Mouse (Mus musculus) kidney, postnatal 25 days (tissue): ENCODE measurements around the gene Kcnip3.

ENCODE experiments used
- DNase-seq, 2 experiments: peaks; one replicate each; pipeline ENCODE4 v3.0.0; 2021; ENCODE audit warnings: mixed read lengths in 2 of 2

Gene Kcnip3

DNA sequence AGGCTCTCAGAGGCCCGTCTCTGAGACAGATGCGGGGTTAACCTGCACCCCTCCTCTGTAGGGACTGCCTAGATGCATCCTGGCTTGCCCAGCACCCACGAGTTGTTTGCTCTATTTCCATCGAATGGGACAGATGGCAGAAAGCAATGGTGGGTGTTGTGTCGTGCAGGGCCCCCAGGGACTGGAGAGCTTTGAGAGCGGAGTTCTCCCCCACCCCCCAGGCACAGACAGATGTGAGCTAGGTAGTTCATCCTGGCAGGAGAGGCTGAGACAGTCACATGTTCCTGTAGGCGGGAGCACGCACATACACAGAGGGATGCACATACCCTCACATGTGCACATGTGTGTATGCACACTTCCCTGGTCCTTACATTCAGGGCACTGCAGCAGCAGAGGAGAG, 4.8 kb downstream of the Kcnip3 start:
- DNase-seq: no peak

DNA sequence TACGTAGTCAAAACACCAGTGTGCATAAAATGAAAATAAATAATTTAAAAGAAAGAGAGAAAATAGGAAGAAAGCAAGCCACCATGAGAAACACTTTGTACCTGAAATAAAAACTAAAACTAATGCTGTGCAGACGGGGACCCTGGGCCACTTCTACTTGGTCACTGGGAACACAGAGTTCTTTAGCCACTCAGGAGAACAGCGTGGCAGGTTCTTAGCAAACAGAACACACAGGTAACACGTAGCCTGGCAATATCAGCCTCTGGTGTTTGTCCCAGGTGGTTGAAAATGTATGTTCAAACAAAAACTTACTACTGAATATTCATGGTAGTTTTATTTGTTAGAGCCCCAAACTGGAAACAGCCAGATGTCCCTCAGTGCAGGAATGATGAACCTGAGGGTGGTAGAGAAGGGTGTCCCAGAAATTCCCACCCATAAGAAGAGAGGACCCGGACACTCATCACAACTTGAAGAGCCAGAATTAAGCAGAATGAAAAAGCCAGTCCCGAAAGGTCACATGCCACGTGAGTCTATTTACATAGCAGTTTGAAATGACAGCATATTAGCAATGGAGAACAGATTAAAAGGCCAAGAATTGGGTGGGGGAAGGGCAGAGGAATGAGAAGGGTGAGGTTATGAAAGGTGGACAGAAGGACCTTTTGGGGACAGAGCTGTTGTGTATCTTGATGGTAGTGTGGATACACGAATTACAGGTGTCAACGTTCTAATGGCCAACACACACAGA, 7.3 kb downstream of the Kcnip3 start:
- no peak for DNase-seq

GRCm38 (mm10) chr2:127513244-127513643, 8.7 kb downstream of the Kcnip3 start:
- no peak for DNase-seq

DNA sequence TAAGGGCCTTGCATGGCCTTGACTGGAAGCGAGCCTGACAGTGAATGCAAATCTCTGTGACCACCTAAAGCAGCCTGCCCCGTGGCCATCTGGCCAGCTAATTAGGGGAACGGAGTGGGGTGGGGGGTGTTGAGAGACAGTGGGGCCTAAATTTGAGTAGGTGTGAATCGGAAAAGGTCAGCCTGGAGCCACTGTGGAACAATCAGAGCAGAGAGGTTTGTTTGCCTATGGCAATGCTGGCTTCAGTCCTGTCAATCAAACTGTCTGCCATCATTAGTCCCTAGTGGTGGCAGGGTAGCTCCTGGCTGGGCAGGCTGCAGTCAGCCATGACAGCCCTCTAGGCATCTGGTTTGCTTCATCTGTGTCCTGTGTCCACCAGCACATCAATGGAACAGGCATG, 10.5 kb downstream of the Kcnip3 start:
- DNase-seq: no peak

GRCm38 (mm10) chr2:127507967-127508660, 13.8 kb downstream of the Kcnip3 start:
- peak; percentile 50 to 51 for DNase-seq

GRCm38 (mm10) chr2:127507077-127507774, 14.7 kb downstream of the Kcnip3 start:
- peak; percentile 74 to 88 for DNase-seq

GRCm38 (mm10) chr2:127506131-127506632, 15.7 kb downstream of the Kcnip3 start:
- DNase-seq: no peak

GRCm38 (mm10) chr2:127505196-127505595, 16.7 kb downstream of the Kcnip3 start:
- no peak for DNase-seq

- DNase-seq: no peak
Measured at GRCm38 (mm10) chr2:127503751-127504549, 17.9 kb downstream of the Kcnip3 start.

DNA sequence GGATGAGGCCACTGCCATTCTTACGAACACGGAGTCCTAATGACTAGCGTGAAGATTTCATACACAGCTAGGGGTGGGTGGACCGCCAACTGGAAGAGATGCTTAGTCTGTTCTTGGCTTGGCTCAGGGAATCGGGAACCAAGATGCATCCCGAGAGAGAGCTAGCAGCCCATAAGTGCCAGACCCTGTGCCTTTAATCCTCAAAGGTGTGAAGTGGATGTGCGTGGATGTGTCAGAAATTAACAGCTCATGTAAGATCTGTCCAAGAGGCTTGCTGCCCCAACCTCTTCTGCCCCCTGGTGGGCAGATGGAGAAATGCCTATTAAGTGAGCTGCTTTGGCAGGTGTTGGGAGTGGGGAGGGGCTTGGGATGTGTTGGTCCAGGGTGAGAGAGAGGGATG, 20.8 kb downstream of the Kcnip3 start:
- DNase-seq: peak; percentile 68 to 75

DNA sequence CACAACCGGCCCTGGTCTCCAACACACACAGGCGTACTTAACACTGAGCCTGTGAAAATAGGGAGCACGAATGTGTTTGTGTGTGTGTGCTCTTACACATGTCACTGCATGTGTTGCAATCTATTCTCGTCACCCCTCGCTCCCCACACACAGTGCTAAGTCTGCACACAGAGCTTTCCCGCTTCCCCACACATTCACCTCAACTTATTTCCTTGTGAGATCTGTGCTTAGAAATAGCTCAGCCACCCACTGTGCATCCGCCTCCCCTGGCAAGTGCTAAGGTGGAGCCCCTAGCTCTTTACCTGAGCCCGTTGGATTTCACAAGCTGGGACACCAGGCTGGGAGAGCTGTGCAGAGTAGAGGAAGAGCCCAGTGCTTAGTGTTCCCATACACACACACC, 23.1 kb downstream of the Kcnip3 start:
- no peak for DNase-seq

GRCm38 (mm10) chr2:127496321-127496720, 25.6 kb downstream of the Kcnip3 start:
- DNase-seq: no peak

DNA sequence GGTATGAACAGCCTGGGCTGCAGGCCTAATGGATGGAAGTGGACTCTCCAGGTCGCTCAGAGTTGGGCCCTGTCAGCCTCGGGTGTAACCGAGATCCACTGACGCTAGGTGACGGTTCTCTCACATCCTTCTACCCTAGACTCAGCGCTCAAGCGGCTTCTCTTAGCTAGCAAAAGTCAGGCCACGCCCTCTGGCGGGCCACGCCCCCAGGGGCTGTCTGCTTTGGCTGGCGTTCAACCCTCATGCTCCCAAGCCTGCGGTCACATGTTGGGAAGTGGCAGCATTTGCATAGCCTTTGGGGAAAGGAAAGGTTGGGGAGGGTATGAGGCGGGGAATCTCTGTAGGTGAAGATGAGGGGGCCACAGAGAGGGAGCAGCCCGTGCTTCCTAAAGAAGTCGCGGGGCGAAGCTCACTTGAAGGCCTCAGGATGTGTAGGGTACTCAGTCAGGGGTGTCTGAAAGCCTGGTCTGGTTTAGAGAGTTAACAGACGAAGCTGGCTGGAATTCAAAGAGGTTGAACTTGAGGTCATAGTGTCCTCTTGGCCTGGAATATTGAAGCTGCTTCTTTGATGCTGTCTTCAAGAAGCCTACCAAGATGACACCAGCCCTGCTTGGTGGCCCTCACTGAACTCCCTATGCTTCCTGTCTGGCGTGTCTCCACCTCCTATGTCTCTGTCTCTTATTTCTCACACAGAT, 37.3 kb downstream of the Kcnip3 start:
- peak; percentile 88 to 89 for DNase-seq

- peak; percentile 40 to 50 for DNase-seq
Measured at GRCm38 (mm10) chr2:127483001-127483400, 38.9 kb downstream of the Kcnip3 start.

- peak; percentile 81 to 89 for DNase-seq
Measured at GRCm38 (mm10) chr2:127482533-127482911, 39.4 kb downstream of the Kcnip3 start.

DNA sequence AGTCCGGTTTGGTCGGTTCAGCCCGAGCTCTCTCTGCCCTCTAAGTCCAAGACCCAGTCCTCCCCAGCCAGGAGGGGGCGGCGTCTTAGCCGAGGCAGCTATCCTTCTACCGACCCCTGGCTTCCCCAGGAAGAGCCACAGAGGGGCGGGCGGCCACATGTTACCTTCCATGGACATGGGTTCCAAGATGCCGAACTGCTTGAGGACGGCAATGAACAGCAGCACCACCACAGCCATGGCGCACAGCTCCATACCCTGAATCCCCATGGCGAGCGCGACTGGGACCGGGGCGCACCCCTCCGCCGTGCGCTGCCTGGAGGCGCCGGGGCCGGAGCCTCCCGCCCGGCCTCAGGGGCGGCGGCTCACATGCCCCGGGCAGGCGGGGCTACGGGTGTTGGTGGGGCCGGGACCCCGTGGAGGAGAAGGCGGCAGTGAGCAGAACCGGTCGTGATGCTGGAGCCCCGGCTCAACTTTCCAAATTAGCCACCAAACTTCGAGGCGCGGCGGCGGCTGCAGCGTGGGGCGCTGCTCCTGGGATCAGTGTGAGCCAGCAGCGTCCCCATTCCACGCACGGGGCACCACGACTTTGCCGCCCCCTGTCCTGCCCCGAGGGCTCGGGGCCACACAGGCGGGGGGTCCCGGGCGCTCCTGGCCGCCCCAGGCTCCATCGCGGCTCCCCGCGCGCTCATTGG, 39.9 kb downstream of the Kcnip3 start:
- peak; percentile 12 to 49 for DNase-seq

DNA sequence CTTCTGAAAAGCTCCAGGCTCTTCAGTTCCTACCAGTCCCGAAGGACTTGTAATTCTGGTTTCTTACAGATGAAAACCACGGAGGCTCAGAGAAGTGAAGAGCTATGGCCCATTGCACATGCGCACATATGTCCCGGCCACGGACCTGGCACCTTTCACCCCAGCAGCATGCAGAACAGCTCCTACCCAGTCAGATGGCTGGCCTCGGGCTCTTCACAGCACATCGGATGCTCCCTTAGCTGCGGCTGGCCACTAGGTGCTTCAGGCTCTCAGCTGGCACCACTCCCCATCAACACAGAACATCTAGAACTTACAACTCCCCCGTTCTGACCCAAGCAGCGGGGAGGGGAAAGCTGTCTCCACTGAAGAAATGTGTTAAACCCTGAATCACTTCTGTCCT, 42.1 kb downstream of the Kcnip3 start:
- DNase-seq: no peak

DNA sequence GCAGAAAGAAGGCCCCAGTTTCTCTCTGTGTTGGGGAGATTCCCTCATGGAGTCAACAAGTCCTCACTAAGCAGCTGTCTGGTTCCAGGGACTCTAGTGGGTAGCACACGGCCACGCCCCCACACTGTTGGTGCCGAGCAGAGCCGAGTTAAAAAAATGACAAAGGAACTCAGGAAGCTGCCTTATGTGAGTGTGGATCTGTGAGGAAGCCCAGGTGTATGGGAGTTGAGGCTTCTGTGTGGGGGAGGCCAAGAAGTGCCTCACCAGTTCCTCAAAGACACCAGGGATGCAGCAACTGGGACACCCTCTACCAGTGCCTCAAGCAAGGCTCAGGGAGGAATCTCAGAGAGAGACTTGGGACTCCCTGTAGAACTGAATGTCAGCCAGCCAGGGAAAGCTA, 42.7 kb downstream of the Kcnip3 start:
- no peak for DNase-seq

DNA sequence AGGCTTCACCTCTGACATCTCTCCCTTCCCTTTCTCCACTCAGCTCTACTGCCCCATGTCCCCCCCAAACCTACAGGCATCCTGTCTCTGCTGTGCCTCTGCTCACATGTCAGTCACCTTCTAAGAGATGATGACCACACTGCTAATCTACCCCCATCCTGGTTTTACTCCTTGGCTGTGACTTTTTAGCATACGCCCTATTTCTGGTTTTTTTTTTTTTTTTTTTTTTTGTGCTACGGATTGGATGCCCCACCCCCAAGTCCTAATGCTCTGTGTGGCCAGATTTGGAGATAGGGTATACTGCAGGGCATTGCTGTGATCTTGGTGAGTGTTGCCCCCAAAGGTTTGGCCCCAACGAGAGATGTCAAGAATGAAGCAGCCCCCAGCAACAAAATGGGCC, 49.6 kb downstream of the Kcnip3 start:
- DNase-seq: no peak

DNA sequence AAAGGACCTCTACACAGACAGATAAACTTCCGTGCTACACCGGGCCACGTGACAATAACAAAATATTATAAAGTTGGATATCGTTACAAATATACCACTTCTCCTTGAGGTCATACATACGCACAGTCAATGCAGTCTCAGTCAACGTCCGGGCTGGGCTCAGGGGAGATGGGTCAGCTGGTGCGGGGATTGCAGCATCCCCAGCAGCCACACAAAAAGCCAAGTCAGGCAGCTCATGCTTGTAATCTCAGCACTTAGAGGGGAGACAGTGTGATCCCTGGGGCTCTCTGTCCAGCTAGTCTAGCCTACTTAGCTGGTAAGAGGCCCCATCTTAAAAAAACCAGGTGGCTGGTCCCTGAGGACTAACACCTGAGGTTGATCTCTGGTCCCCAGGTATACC, 50.6 kb downstream of the Kcnip3 start:
- no peak for DNase-seq

DNA sequence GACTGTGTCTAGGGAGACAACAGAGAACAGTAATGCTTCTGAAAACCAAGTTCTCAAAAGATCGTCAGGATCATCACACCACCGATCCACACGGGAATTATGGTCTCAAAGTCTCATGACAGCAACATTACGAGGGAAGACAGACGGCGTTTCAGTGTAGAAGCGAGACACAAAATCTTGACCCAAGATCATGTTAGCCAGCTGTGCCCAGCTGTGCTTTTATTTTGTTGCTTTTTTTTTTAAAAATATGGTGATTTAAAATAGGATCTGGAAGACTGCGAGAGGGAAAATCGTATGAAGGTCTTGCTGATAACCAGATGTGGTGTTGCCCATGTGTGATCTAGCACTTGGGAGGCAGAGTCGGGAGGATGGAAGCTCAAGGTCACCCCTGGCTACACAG, 51.2 kb downstream of the Kcnip3 start:
- DNase-seq: peak in 1 of 2 experiments; percentile 29

DNA sequence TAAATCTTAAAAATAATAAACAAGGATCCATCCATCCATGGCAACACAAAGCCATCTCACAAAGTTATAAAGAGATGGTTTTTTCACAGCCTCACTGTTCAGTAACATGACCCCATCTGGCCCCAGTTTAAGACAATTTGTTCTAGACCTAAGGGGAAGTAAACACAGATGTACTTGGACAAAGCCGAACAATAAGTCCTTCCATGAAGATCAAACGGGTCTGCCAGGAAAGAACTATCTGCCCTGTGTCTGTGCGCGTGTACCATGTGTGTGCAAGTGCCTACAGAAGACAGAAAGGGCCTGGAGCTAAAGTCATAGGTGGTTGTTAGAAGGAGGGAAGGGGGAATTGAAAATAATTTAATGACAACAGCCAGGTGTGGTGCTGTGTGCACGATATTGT, 51.7 kb downstream of the Kcnip3 start:
- DNase-seq: no peak
